Mouse (Mus musculus): Measurements from ENCODE around the gene Rhof. TPM values are rescaled to one million over a fixed set of nuclear protein-coding genes. Genes with fewer than 3 reads are reported as not detected.
A peak's percentile ranks its signal among the peaks of the same experiment; 100 is the strongest.

Gene Rhof
- polyA plus RNA-seq, 1 experiment from 2014 or later, result 6.8 TPM

DNA sequence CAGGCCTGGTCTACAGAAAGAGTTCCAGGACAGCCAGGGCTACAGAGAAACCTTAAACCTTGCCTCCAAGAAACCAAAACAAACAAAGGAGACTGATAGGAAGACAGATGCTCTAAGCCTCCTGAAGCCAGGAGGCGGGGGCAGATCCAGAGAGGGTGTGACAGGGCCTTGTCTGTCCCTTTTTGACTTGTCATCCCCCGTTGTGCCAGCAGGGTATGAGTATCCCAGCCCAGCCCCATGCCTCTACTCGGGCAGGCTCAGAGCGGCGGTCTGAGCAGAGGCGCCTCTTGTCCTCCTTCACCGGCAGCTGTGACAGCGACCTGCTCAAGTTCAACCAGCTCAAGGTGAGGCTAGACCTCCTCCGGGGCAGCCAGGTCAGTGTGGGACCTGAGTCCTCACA, 30.4 kb upstream of the Rhof start:
- Histone ChIP-seq H3K27ac (ENCODE audit: low read depth, low read length) (no peak overlapping the region), H3K9ac (ENCODE audit: low read length) (no peak overlapping the region), H3K4me2 (ENCODE audit: low read length) (no peak overlapping the region), H3K4me3 (ENCODE audit: low read depth, low read length) (no peak overlapping the region), H3K9me3 (replicated peaks; ENCODE audit: control insufficient read depth, low read length) (no peaks in the 10 kb centered on the region), H3K36me3 (ENCODE audit: control insufficient read depth, insufficient read depth, low read length) (peaks cover 89% of the 10 kb centered on the region), H3K27me3 (replicated peaks; ENCODE audit: control insufficient read depth, insufficient read depth, low read length) (no peaks in the 10 kb centered on the region), H3K4me1 (ENCODE audit: control insufficient read depth, insufficient read depth, low read length) (no peaks in the 10 kb centered on the region)
- DNase-seq (ENCODE audit: low spot score) (no peak), ATAC-seq (no peak)
- WGBS, result 88% methylated on average over 9 of the region's 9 CpGs

DNA sequence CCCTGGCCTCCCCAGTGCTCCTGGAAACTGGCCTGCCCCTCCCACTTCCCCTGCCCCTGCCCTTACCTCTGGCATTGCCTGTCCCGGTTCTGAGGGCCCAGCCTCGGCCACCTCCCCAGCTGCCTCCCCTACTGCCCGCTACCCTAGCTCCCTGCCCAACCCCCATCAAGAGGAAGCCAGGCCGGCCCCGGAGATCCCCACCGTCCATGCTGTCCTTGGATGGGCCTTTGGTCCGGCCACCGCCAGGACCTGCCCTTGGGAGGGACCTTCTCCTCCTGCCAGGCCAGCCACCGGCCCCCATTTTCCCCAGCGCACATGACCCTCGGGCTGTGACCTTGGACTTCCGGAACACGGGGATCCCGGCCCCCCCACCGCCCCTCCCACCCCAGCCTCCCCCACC, 27.8 kb upstream of the Rhof start:
- H3K4me1 ChIP-seq (ENCODE audit: control insufficient read depth, insufficient read depth, low read length), result no peaks in the 10 kb centered on the region
- DNase-seq (ENCODE audit: low spot score) (no peak), ATAC-seq (no peak)
- H3K27ac ChIP-seq (ENCODE audit: low read depth, low read length), result no peak overlapping the region
- H3K4me2 ChIP-seq (ENCODE audit: low read length), result no peak overlapping the region
- peaks cover 90% of the 10 kb centered on the region for H3K36me3 ChIP-seq (ENCODE audit: control insufficient read depth, insufficient read depth, low read length)
- no peak overlapping the region for H3K4me3 ChIP-seq (ENCODE audit: low read depth, low read length)
- H3K9me3 ChIP-seq (replicated peaks; ENCODE audit: control insufficient read depth, low read length), result no peaks in the 10 kb centered on the region
- WGBS, result 97% methylated on average over 15 of the region's 15 CpGs
- no peaks in the 10 kb centered on the region for H3K27me3 ChIP-seq (replicated peaks; ENCODE audit: control insufficient read depth, insufficient read depth, low read length)
- no peak overlapping the region for H3K9ac ChIP-seq (ENCODE audit: low read length)

DNA sequence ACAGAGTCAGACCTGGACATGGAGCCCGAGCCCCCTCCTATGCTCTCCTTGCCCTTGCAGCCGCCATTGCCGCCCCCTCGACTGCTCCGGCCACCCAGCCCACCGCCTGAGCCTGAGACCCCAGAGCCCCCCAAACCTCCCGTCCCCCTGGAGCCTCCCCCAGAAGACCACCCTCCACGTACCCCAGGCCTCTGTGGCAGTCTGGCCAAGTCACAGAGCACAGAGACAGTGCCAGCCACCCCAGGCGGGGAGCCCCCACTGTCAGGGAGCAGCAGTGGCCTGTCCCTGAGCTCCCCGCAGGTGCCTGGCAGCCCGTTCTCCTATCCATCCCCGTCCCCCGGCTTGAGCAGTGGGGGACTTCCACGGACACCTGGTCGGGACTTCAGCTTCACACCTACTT, 27.4 kb upstream of the Rhof start:
- no peak overlapping the region for H3K27ac ChIP-seq (ENCODE audit: low read depth, low read length)
- no peak overlapping the region for H3K4me3 ChIP-seq (ENCODE audit: low read depth, low read length)
- WGBS, result 94% methylated on average over 15 of the region's 15 CpGs
- H3K36me3 ChIP-seq (ENCODE audit: control insufficient read depth, insufficient read depth, low read length), result peaks cover 91% of the 10 kb centered on the region
- DNase-seq (ENCODE audit: low spot score), result no peak
- no peaks in the 10 kb centered on the region for H3K4me1 ChIP-seq (ENCODE audit: control insufficient read depth, insufficient read depth, low read length)
- H3K9ac ChIP-seq (ENCODE audit: low read length), result no peak overlapping the region
- H3K27me3 ChIP-seq (replicated peaks; ENCODE audit: control insufficient read depth, insufficient read depth, low read length), result no peaks in the 10 kb centered on the region
- no peak for ATAC-seq
- no peaks in the 10 kb centered on the region for H3K9me3 ChIP-seq (replicated peaks; ENCODE audit: control insufficient read depth, low read length)
- H3K4me2 ChIP-seq (ENCODE audit: low read length), result no peak overlapping the region

GRCm38 (mm10) chr5:123159446-123159845, 27.0 kb upstream of the Rhof start:
- Histone ChIP-seq H3K4me3 (ENCODE audit: low read depth, low read length) (no peak overlapping the region), H3K27ac (ENCODE audit: low read depth, low read length) (no peak overlapping the region), H3K36me3 (ENCODE audit: control insufficient read depth, insufficient read depth, low read length) (peaks cover 91% of the 10 kb centered on the region), H3K27me3 (replicated peaks; ENCODE audit: control insufficient read depth, insufficient read depth, low read length) (no peaks in the 10 kb centered on the region), H3K4me2 (ENCODE audit: low read length) (no peak overlapping the region), H3K4me1 (ENCODE audit: control insufficient read depth, insufficient read depth, low read length) (no peaks in the 10 kb centered on the region), H3K9me3 (replicated peaks; ENCODE audit: control insufficient read depth, low read length) (no peaks in the 10 kb centered on the region), H3K9ac (ENCODE audit: low read length) (no peak overlapping the region)
- 92% methylated on average over 4 of the region's 4 CpGs for WGBS
- DNase-seq (ENCODE audit: low spot score) (no peak), ATAC-seq (no peak)

GRCm38 (mm10) chr5:123157972-123158371, 25.5 kb upstream of the Rhof start:
- H3K4me3 ChIP-seq (ENCODE audit: low read depth, low read length), result no peak overlapping the region
- no peak for DNase-seq (ENCODE audit: low spot score)
- H3K36me3 ChIP-seq (ENCODE audit: control insufficient read depth, insufficient read depth, low read length), result peaks cover 91% of the 10 kb centered on the region
- no peak overlapping the region for H3K27ac ChIP-seq (ENCODE audit: low read depth, low read length)
- H3K9ac ChIP-seq (ENCODE audit: low read length), result no peak overlapping the region
- no peaks in the 10 kb centered on the region for H3K9me3 ChIP-seq (replicated peaks; ENCODE audit: control insufficient read depth, low read length)
- H3K4me2 ChIP-seq (ENCODE audit: low read length), result no peak overlapping the region
- no peaks in the 10 kb centered on the region for H3K27me3 ChIP-seq (replicated peaks; ENCODE audit: control insufficient read depth, insufficient read depth, low read length)
- no peak for ATAC-seq
- H3K4me1 ChIP-seq (ENCODE audit: control insufficient read depth, insufficient read depth, low read length), result no peaks in the 10 kb centered on the region
- WGBS, result 85% methylated on average over 4 of the region's 4 CpGs

DNA sequence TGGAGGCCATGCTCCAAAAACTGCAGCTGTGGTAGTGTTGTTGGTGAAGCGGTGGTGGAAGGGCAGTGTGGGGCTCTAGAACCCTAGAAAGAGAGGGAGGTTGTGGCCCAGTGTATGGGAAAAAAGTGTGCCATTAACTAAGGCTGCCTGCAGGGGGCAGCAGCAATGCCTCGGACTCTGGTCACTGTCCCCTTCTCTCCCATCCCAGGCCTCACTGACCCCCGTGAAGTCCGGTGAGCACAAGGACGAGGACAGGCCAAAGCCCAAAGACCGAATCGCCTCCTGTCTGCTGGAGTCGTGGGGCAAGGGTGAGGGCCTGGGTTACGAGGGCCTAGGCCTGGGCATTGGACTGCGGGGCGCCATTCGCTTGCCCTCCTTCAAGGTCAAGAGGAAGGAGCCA, 24.3 kb upstream of the Rhof start:
- WGBS, result 86% methylated on average over 12 of the region's 12 CpGs
- Histone ChIP-seq H3K4me2 (ENCODE audit: low read length) (no peak overlapping the region), H3K36me3 (ENCODE audit: control insufficient read depth, insufficient read depth, low read length) (peaks cover 91% of the 10 kb centered on the region), H3K27me3 (replicated peaks; ENCODE audit: control insufficient read depth, insufficient read depth, low read length) (no peaks in the 10 kb centered on the region), H3K27ac (ENCODE audit: low read depth, low read length) (no peak overlapping the region), H3K9ac (ENCODE audit: low read length) (no peak overlapping the region), H3K9me3 (replicated peaks; ENCODE audit: control insufficient read depth, low read length) (no peaks in the 10 kb centered on the region), H3K4me3 (ENCODE audit: low read depth, low read length) (no peak overlapping the region), H3K4me1 (ENCODE audit: control insufficient read depth, insufficient read depth, low read length) (no peaks in the 10 kb centered on the region)
- ATAC-seq, result no peak
- DNase-seq (ENCODE audit: low spot score), result no peak

GRCm38 (mm10) chr5:123155425-123155824, 22.9 kb upstream of the Rhof start:
- H3K4me3 ChIP-seq (ENCODE audit: low read depth, low read length), result no peak overlapping the region
- no peak overlapping the region for H3K9ac ChIP-seq (ENCODE audit: low read length)
- 62% methylated on average over 7 of the region's 7 CpGs for WGBS
- H3K9me3 ChIP-seq (replicated peaks; ENCODE audit: control insufficient read depth, low read length), result no peaks in the 10 kb centered on the region
- no peaks in the 10 kb centered on the region for H3K27me3 ChIP-seq (replicated peaks; ENCODE audit: control insufficient read depth, insufficient read depth, low read length)
- peaks cover 88% of the 10 kb centered on the region for H3K36me3 ChIP-seq (ENCODE audit: control insufficient read depth, insufficient read depth, low read length)
- DNase-seq (ENCODE audit: low spot score) (peak; percentile 83), ATAC-seq (peak; percentile 56)
- no peak overlapping the region for H3K4me2 ChIP-seq (ENCODE audit: low read length)
- no peak overlapping the region for H3K27ac ChIP-seq (ENCODE audit: low read depth, low read length)
- H3K4me1 ChIP-seq (ENCODE audit: control insufficient read depth, insufficient read depth, low read length), result peaks cover 8% of the 10 kb centered on the region

DNA sequence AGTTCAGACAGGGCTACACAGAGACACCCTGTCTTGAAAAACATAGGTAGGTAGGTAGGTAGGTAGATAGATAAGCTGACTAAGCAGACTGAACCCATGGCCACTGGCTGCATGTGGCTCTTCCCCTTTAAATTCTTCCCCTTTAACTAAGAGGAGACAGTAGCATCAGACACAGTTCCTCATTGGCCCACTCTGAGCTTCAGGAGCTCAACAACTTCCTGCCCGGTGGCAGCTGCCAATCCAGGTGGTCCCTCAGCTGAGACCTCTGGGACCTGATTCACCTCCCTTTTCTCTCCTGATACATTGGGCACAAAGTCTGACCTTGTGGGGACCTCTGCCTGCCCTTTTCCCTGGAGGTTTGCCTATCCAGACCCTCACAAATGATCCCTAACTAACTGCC, 20.4 kb upstream of the Rhof start:
- no peak for DNase-seq (ENCODE audit: low spot score)
- H3K36me3 ChIP-seq (ENCODE audit: control insufficient read depth, insufficient read depth, low read length), result peaks cover 84% of the 10 kb centered on the region

GRCm38 (mm10) chr5:123151707-123152362, 19.3 kb upstream of the Rhof start:
- H3K9ac ChIP-seq (ENCODE audit: low read length), result peak overlapping the region; percentile 17; the same call in 1 of the 2 replicates
- ATAC-seq (no peak), DNase-seq (ENCODE audit: low spot score) (no peak)
- H3K9me3 ChIP-seq (replicated peaks; ENCODE audit: control insufficient read depth, low read length), result no peaks in the 10 kb centered on the region
- H3K4me2 ChIP-seq (ENCODE audit: low read length), result no peak overlapping the region
- peaks cover 84% of the 10 kb centered on the region for H3K36me3 ChIP-seq (ENCODE audit: control insufficient read depth, insufficient read depth, low read length)
- peaks cover 20% of the 10 kb centered on the region for H3K4me1 ChIP-seq (ENCODE audit: control insufficient read depth, insufficient read depth, low read length)
- H3K27ac ChIP-seq (ENCODE audit: low read depth, low read length), result no peak overlapping the region
- no peak overlapping the region for H3K4me3 ChIP-seq (ENCODE audit: low read depth, low read length)
- WGBS, result 94% methylated on average over 19 of the region's 19 CpGs
- no peaks in the 10 kb centered on the region for H3K27me3 ChIP-seq (replicated peaks; ENCODE audit: control insufficient read depth, insufficient read depth, low read length)

More for the DNA sequence above, 20.4 kb upstream of the Rhof start:
- H3K9me3 ChIP-seq (replicated peaks; ENCODE audit: control insufficient read depth, low read length), result no peaks in the 10 kb centered on the region
- no peak overlapping the region for H3K9ac ChIP-seq (ENCODE audit: low read length)
- ATAC-seq, result no peak
- no peak overlapping the region for H3K4me2 ChIP-seq (ENCODE audit: low read length)
- no peaks in the 10 kb centered on the region for H3K27me3 ChIP-seq (replicated peaks; ENCODE audit: control insufficient read depth, insufficient read depth, low read length)
- peaks cover 20% of the 10 kb centered on the region for H3K4me1 ChIP-seq (ENCODE audit: control insufficient read depth, insufficient read depth, low read length)
- 94% methylated on average over 1 of the region's 1 CpGs for WGBS
- no peak overlapping the region for H3K27ac ChIP-seq (ENCODE audit: low read depth, low read length)
- no peak overlapping the region for H3K4me3 ChIP-seq (ENCODE audit: low read depth, low read length)
